Mouse (Mus musculus): Measurements from ENCODE around the gene Diaph2. TPM values are rescaled to one million over a fixed set of nuclear protein-coding genes. Genes with fewer than 3 reads are reported as not detected.
"Not testable (repeated sequence)": the region's sequence is repeated elsewhere in the genome, so short reads cannot be mapped to it uniquely, and the experiment has no call there.

Gene Diaph2
- polyA plus RNA-seq, 1 experiment from 2014 or later, result 5.8 TPM

DNA sequence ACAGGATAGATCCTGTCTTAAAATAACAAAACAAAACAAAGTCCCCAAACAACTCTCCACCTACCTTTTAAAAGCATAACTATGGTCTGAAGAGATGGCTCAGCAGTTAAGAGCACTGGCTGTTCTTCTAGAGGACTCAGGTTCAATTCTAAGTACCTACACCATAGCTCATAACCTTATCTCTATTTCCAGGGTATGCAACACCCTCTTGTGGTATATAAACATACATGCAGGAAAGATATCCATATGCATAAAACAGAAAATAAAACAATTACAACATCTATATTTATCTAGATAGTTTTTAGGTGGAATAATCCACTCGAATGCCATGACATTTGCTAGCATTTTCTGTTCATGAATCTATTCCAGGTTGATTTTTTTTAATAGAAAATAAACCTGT, 27.2 kb downstream of the Diaph2 start:
- TF ChIP-seq EP300 (optimal IDR thresholded peaks at IDR 0.05) (no peak), CTCF (IDR thresholded peaks at IDR 0.05; ENCODE audit: low read depth) (peak; percentile 29; the same call in 1 of the 2 replicates)
- Histone ChIP-seq H3K4me2 (replicated peaks; ENCODE audit: low read depth) (no peak overlapping the region), H3K27ac (replicated peaks) (no peak overlapping the region), H3K27me3 (ENCODE audit: control insufficient read depth, insufficient read depth, low read length) (no peaks in the 10 kb centered on the region), H3K4me3 (ENCODE audit: low read depth, low read length) (no peak overlapping the region), H3K9me3 (ENCODE audit: control insufficient read depth, low read length) (no peaks in the 10 kb centered on the region), H3K9ac (ENCODE audit: low read length) (no peak overlapping the region), H3K36me3 (ENCODE audit: control insufficient read depth, insufficient read depth, low read length) (no peaks in the 10 kb centered on the region), H3K4me1 (replicated peaks; ENCODE audit: control insufficient read depth, insufficient read depth) (no peaks in the 10 kb centered on the region)
- DNase-seq (ENCODE audit: low spot score), result no peak
- ATAC-seq (ENCODE audit: low FRiP score, low TSS enrichment), result no peak
- WGBS, result 76% methylated on average over 1 of the region's 1 CpGs

DNA sequence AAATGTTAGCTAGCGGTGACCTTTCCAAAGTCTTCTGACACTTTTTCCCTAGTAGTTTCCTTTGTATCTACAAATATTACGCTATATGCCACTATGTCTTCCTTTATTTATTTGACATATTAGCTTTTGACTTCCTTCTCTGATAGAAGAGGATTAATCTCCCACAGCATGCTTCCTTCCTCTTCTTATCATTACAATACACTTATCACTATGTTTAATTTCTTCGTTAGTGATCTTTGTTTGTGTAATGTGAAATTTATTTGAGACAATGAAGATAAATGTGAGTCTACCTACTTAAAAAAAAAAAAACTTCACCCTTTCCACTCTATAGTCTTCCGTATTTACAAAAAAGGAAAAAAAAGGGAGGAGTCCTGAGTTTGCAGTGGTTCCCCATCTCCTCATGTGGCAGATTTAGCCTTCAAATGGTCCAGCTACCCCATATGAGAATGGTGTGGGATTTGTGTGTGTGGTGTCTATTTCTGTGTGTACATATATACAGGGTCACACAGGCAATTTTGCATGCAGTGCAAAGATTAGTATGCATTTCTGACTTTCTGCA, 27.9 kb downstream of the Diaph2 start:
- H3K9me3 ChIP-seq (ENCODE audit: control insufficient read depth, low read length), result no peaks in the 10 kb centered on the region
- no peaks in the 10 kb centered on the region for H3K27me3 ChIP-seq (ENCODE audit: control insufficient read depth, insufficient read depth, low read length)
- 70% methylated on average over 4 of the region's 4 CpGs for WGBS
- H3K4me1 ChIP-seq (replicated peaks; ENCODE audit: control insufficient read depth, insufficient read depth), result no peaks in the 10 kb centered on the region
- no peak overlapping the region for H3K27ac ChIP-seq (replicated peaks)
- DNase-seq (ENCODE audit: low spot score) (no peak), ATAC-seq (ENCODE audit: low FRiP score, low TSS enrichment) (no peak)
- no peak overlapping the region for H3K4me3 ChIP-seq (ENCODE audit: low read depth, low read length)
- TF ChIP-seq EP300 (optimal IDR thresholded peaks at IDR 0.05), result no peak
- TF ChIP-seq CTCF (IDR thresholded peaks at IDR 0.05; ENCODE audit: low read depth), result no peak
- no peaks in the 10 kb centered on the region for H3K36me3 ChIP-seq (ENCODE audit: control insufficient read depth, insufficient read depth, low read length)
- H3K9ac ChIP-seq (ENCODE audit: low read length), result no peak overlapping the region
- no peak overlapping the region for H3K4me2 ChIP-seq (replicated peaks; ENCODE audit: low read depth)

DNA sequence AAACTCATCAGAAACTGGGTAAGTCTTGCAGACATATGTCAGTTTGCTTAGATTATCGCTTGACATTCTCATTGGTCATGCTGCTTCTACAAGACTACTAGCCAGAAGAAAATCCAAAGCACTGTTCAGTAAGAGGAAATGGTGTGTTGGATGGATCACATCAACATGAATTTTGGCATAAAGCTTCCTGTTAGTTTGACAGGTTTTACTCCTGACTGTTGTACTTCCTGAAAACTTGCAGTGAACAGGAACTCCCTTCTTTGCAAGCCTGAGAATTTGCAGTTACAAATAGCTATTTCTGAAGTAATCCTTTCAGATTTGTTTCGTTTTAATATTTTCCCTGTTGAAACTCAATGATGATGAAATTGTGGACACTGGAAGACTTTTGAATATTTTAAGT, 32.3 kb downstream of the Diaph2 start:
- Histone ChIP-seq H3K4me3 (ENCODE audit: low read depth, low read length) (no peak overlapping the region), H3K27me3 (ENCODE audit: control insufficient read depth, insufficient read depth, low read length) (no peaks in the 10 kb centered on the region), H3K4me2 (replicated peaks; ENCODE audit: low read depth) (no peak overlapping the region), H3K4me1 (replicated peaks; ENCODE audit: control insufficient read depth, insufficient read depth) (no peaks in the 10 kb centered on the region), H3K9ac (ENCODE audit: low read length) (no peak overlapping the region), H3K27ac (replicated peaks) (no peak overlapping the region), H3K36me3 (ENCODE audit: control insufficient read depth, insufficient read depth, low read length) (no peaks in the 10 kb centered on the region), H3K9me3 (ENCODE audit: control insufficient read depth, low read length) (no peaks in the 10 kb centered on the region)
- no peak for ATAC-seq (ENCODE audit: low FRiP score, low TSS enrichment)
- no peak for DNase-seq (ENCODE audit: low spot score)
- TF ChIP-seq EP300 (optimal IDR thresholded peaks at IDR 0.05) (no peak), CTCF (IDR thresholded peaks at IDR 0.05; ENCODE audit: low read depth) (no peak)
- WGBS, result 75% methylated on average over 2 of the region's 2 CpGs

DNA sequence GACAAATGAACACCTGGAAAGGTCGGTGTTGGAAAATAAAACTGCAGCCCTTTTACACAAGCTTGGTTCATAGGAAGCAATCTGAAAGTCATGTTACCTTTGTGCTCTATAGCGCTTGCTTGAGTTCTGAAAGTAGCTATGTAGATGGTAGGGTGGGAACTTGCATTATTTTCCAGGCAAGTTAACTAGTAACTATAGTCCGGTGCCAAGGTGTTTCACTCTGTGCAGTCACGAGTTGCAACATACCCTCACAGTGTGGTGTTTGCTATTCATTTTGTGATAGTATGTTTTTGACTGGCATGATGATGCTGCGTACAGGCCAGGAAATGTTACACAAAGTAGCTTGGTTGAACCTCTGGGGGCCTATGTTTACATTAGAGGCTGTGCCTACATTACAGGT, 34.5 kb downstream of the Diaph2 start:
- ATAC-seq (ENCODE audit: low FRiP score, low TSS enrichment) (peak; percentile 40; the same call in 1 of the 2 replicates), DNase-seq (ENCODE audit: low spot score) (no peak)
- Histone ChIP-seq H3K27me3 (ENCODE audit: control insufficient read depth, insufficient read depth, low read length) (no peaks in the 10 kb centered on the region), H3K9me3 (ENCODE audit: control insufficient read depth, low read length) (no peaks in the 10 kb centered on the region), H3K4me2 (replicated peaks; ENCODE audit: low read depth) (no peak overlapping the region), H3K4me3 (ENCODE audit: low read depth, low read length) (no peak overlapping the region), H3K4me1 (replicated peaks; ENCODE audit: control insufficient read depth, insufficient read depth) (no peaks in the 10 kb centered on the region), H3K36me3 (ENCODE audit: control insufficient read depth, insufficient read depth, low read length) (no peaks in the 10 kb centered on the region), H3K9ac (ENCODE audit: low read length) (no peak overlapping the region), H3K27ac (replicated peaks) (no peak overlapping the region)
- 60% methylated on average over 5 of the region's 5 CpGs for WGBS
- TF ChIP-seq CTCF (IDR thresholded peaks at IDR 0.05; ENCODE audit: low read depth) (no peak), EP300 (optimal IDR thresholded peaks at IDR 0.05) (no peak)

DNA sequence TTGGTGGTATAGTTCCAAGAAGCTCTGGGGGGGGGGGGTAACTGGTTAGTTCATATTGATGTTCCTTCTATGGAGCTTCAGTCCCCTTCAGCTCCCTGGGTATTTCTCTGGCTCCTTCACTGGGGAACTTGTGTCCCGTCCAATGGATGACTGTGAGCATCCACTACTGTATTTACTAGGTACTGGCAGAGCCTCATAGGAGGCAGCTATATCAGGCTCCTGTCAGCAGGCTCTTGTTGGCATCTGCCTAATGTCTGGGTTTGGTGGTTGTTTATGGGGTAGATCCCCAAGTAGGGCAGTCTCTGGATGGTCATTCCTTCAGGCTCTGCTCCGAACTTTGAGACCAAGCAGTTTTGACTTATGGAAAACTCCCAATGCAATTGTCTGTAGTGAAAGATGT, 50.4 kb downstream of the Diaph2 start:
- not testable (repeated sequence) for H3K27ac ChIP-seq (replicated peaks); H3K9ac ChIP-seq (ENCODE audit: low read length); H3K4me2 ChIP-seq (replicated peaks; ENCODE audit: low read depth); H3K36me3 ChIP-seq (ENCODE audit: control insufficient read depth, insufficient read depth, low read length); H3K4me3 ChIP-seq (ENCODE audit: low read depth, low read length); H3K27me3 ChIP-seq (ENCODE audit: control insufficient read depth, insufficient read depth, low read length); ATAC-seq (ENCODE audit: low FRiP score, low TSS enrichment); H3K4me1 ChIP-seq (replicated peaks; ENCODE audit: control insufficient read depth, insufficient read depth); H3K9me3 ChIP-seq (ENCODE audit: control insufficient read depth, low read length); DNase-seq (ENCODE audit: low spot score)
- 69% methylated on average over 2 of the region's 2 CpGs for WGBS

DNA sequence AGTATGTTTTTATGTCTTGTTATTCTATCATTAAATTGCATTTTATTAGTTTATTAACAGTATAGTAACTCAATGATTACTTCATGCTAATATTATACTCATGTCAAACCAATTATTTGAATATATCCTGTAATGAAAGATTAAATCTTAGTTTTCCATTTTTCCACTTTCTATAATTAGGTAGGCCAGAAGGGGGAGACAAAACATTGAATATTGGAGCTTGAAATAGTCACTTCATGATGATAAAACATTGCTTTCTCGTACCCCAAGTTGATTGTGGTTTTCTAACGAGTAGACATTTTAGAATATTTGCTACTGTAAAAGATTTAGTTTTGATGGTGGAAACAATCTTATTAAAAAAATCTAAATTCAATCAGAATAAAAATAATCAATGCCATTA, 82.4 kb downstream of the Diaph2 start:
- WGBS, result 48% methylated on average over 2 of the region's 2 CpGs
- DNase-seq (ENCODE audit: low spot score) (no peak), ATAC-seq (ENCODE audit: low FRiP score, low TSS enrichment) (no peak)
- Histone ChIP-seq H3K27me3 (ENCODE audit: control insufficient read depth, insufficient read depth, low read length) (no peaks in the 10 kb centered on the region), H3K27ac (replicated peaks) (no peak overlapping the region), H3K4me3 (ENCODE audit: low read depth, low read length) (no peak overlapping the region), H3K4me2 (replicated peaks; ENCODE audit: low read depth) (no peak overlapping the region), H3K4me1 (replicated peaks; ENCODE audit: control insufficient read depth, insufficient read depth) (no peaks in the 10 kb centered on the region), H3K9ac (ENCODE audit: low read length) (no peak overlapping the region), H3K9me3 (ENCODE audit: control insufficient read depth, low read length) (no peaks in the 10 kb centered on the region), H3K36me3 (ENCODE audit: control insufficient read depth, insufficient read depth, low read length) (no peaks in the 10 kb centered on the region)
- TF ChIP-seq CTCF (IDR thresholded peaks at IDR 0.05; ENCODE audit: low read depth) (peak; percentile 63), EP300 (optimal IDR thresholded peaks at IDR 0.05) (no peak)
